Mouse (Mus musculus): Measurements from ENCODE around the gene Hist2h3c2.

GRCm38 (mm10) chr3:96267541-96267940, 28.6 kb upstream of the Hist2h3c2 start:
- TF ChIP-seq POLR2A (IDR thresholded peaks at IDR 0.05; ENCODE audit: borderline replicate concordance, low read depth, low read length) (no peak), CTCF (IDR thresholded peaks at IDR 0.05; ENCODE audit: low read depth, low read length) (no peak)
